In the genomic region with DNA sequence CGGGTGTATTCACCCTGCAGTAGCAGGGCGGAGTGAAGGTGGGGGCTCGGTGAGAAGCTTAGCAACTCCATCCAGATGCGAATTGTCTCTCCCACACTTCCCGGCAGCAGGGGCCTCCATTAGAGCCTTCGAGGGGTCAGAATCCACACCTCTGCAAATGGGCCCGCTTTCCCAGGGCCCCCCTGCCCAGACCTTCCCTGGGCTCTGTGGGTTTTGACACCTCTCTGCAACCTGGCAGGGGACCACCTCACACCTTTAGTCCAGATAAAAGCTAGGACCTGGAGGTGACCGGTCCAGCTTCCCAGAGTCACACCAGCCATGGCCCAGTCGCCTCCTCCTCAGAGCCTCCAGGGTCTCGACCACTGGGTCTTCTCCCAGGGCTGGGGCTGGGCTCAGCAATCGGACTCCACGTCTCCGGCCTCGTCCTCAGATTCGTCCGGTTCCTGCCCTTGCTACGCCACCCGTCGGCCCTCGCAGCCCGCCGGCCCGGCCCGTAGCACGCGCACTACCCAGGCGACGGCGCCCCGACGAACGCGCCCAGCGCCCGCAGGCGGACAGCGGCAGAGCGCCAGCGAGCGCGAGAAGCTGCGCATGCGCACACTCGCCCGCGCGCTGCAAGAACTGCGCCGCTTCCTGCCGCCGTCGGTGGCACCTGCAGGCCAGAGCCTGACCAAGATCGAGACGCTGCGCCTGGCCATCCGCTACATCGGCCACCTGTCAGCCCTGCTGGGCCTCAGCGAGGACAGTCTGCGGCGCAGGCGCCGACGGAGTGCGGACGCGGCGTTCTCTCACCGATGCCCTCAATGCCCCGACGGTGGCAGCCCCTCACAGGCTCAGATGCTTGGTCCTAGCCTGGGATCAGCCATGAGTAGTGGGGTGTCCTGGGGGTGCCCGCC, we compare ENCODE assay signal across 8 mouse cellular contexts. TPM values are rescaled to one million over a fixed set of nuclear protein-coding genes. Genes with fewer than 3 reads are reported as not detected.
DNase-seq lines count a peak whose midpoint lies in the region; ATAC-seq lines count a peak whose summit lies in the region.

A gene (plus strand): TSS at position 117 of the 896 bp plus-strand sequence.

- H3K36me3 ChIP-seq in intestine, embryonic 16.5 days (ENCODE audit: control insufficient read depth, insufficient read depth, low read length): no peaks in the 10 kb centered on the region

- H3K4me1 ChIP-seq in intestine, embryonic 16.5 days (ENCODE audit: control insufficient read depth, insufficient read depth, low read length): peaks cover 12% of the 10 kb centered on the region

- peaks cover 12% of the 10 kb centered on the region; the same call in 1 of the 2 replicates for H3K27me3 ChIP-seq in intestine, embryonic 16.5 days (replicated peaks; ENCODE audit: control insufficient read depth, insufficient read depth, low read length)

- intact Hi-C loops in left cerebral cortex, postnatal 4 days (cut with DNase I): no loop called here

- 13% methylated on average over 71 of the region's 71 CpGs for WGBS in intestine, embryonic 16.5 days

- peak within 1 kb of the TSS; percentile 73 for H3K9ac ChIP-seq in intestine, embryonic 16.5 days (ENCODE audit: low read depth, low read length)

- DNase-seq in adrenal gland, adult 18-20 months (ENCODE audit: low spot score in 2 of 2): peak; percentile 70 to 76
- DNase-seq in embryo, embryonic 10.5 days (ENCODE audit: low spot score): peak; percentile 85
- peak; percentile 74 for DNase-seq in left cerebral cortex, postnatal 4 days
- peak; percentile 86 for DNase-seq in mesoderm, embryonic 11.5 days (ENCODE audit: low read depth, low spot score)
- peak; percentile 78 for DNase-seq in right cerebral cortex, postnatal 14 days
- DNase-seq in urinary bladder, postnatal 25 days (ENCODE audit: low spot score): peak; percentile 73

- no peaks in the 10 kb centered on the region for H3K9me3 ChIP-seq in intestine, embryonic 16.5 days (ENCODE audit: control insufficient read depth, low read length)

- peak within 1 kb of the TSS; percentile 69 for H3K4me2 ChIP-seq in intestine, embryonic 16.5 days (ENCODE audit: low read depth, low read length)

- peak; percentile 76 for ATAC-seq in granulocyte monocyte progenitor cell, adult 5-6 weeks (replicated peaks; ENCODE audit: poor library complexity, severe bottlenecking)
- peak; percentile 52 for ATAC-seq in intestine, embryonic 16.5 days

- no peak within 1 kb of the TSS for H3K27ac ChIP-seq in intestine, embryonic 16.5 days (ENCODE audit: low read length)

- H3K4me3 ChIP-seq in intestine, embryonic 16.5 days (ENCODE audit: low read length): peak within 1 kb of the TSS; percentile 41

RNA-seq across cellular contexts. Expression of the gene that starts here (rescaled TPM):
- under 1 TPM; 0.36 to 0.90 TPM for total RNA-seq in adrenal gland, adult 18-20 months (2021)
- total RNA-seq in granulocyte monocyte progenitor cell, adult 5-6 weeks (2014; fragmentation: Nextera tagmentation): not detected in 2 replicates
- total RNA-seq in granulocyte monocyte progenitor cell, adult 5-6 weeks (2017): not detected in 2 replicates
- polyA plus RNA-seq in intestine, embryonic 16.5 days (2015; fragmentation: Nextera tagmentation; extraction: Ambion mirVana): 2.6 and 3.1 TPM in 2 replicates
- total RNA-seq in left cerebral cortex, postnatal 4 days (2021): 1 to 10 TPM; 1.2 to 1.9 TPM

Comparison
In these comparisons a context has a peak if more than half of its experiments do, and no peak if none do; other contexts are left out.
1. Peak in DNase-seq in adrenal gland, adult 18-20 months; RNA of the gene not detected or under 1 TPM.
2. Peak in ATAC-seq in granulocyte monocyte progenitor cell, adult 5-6 weeks; RNA of the gene not detected or under 1 TPM.